Mouse (Mus musculus): ENCODE data around the gene Tmem53. TPM values are rescaled to one million over a fixed set of nuclear protein-coding genes. Genes with fewer than 3 reads are reported as not detected.

Tmem53 gene
- polyA plus RNA-seq, 1 experiment from 2014 or later = 19.9 TPM

- H3K27me3 ChIP-seq (ENCODE audit: insufficient read depth, low read length) = peaks cover 6% of the 10 kb centered on the region; the same call in 1 of the 2 replicates
- H3K9me3 ChIP-seq (ENCODE audit: low read length) = no peaks in the 10 kb centered on the region
- H3K27ac ChIP-seq (ENCODE audit: low read length) = peak overlapping the region; percentile 94
- H3K4me2 ChIP-seq (replicated peaks; ENCODE audit: low read depth, low read length) = peak overlapping the region; percentile 80
- H3K4me3 ChIP-seq (ENCODE audit: low read length) = peak overlapping the region; percentile 68
- peak; percentile 98 for ATAC-seq (ENCODE audit: low FRiP score, low TSS enrichment)
- H3K4me1 ChIP-seq (ENCODE audit: insufficient read depth, low read length) = peaks cover 24% of the 10 kb centered on the region
- H3K9ac ChIP-seq (replicated peaks; ENCODE audit: low read length) = peak overlapping the region; percentile 80
- H3K36me3 ChIP-seq (ENCODE audit: insufficient read depth, low read length) = peaks cover 24% of the 10 kb centered on the region
- under 1% methylated on average over 63 of the region's 80 CpGs for WGBS
Observed at GRCm38 (mm10) chr4:117288927-117289801, 37.4 kb downstream of the Tmem53 start.

DNA sequence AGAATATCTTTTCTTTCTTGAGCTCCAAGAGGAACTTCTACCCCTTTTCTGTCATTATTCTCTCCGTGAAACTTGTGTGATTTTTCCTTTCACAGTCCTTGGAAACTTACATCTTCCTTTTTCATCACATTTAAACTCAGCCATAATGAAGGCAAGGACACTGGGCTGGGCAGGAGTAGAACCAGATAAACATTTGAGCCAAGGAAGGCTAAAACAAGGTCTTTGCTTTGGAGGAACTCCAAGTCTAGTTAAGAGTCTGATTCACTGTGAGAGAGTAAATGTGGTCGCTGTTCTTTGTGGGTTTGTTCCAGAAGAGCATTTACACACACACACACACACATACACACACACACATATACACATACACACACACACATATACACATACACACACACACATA is 39.9 kb downstream of the Tmem53 start:
- peaks cover 20% of the 10 kb centered on the region for H3K27me3 ChIP-seq (ENCODE audit: insufficient read depth, low read length)
- H3K4me3 ChIP-seq (ENCODE audit: low read length) = no peak overlapping the region
- H3K27ac ChIP-seq (ENCODE audit: low read length) = no peak overlapping the region
- no peak for ATAC-seq (ENCODE audit: low FRiP score, low TSS enrichment)
- peaks cover 14% of the 10 kb centered on the region for H3K4me1 ChIP-seq (ENCODE audit: insufficient read depth, low read length)
- H3K36me3 ChIP-seq (ENCODE audit: insufficient read depth, low read length) = peaks cover 4% of the 10 kb centered on the region
- no peak overlapping the region for H3K9ac ChIP-seq (replicated peaks; ENCODE audit: low read length)
- no peak overlapping the region for H3K4me2 ChIP-seq (replicated peaks; ENCODE audit: low read depth, low read length)
- no peaks in the 10 kb centered on the region for H3K9me3 ChIP-seq (ENCODE audit: low read length)
- 83% methylated on average over 2 of the region's 2 CpGs for WGBS

DNA sequence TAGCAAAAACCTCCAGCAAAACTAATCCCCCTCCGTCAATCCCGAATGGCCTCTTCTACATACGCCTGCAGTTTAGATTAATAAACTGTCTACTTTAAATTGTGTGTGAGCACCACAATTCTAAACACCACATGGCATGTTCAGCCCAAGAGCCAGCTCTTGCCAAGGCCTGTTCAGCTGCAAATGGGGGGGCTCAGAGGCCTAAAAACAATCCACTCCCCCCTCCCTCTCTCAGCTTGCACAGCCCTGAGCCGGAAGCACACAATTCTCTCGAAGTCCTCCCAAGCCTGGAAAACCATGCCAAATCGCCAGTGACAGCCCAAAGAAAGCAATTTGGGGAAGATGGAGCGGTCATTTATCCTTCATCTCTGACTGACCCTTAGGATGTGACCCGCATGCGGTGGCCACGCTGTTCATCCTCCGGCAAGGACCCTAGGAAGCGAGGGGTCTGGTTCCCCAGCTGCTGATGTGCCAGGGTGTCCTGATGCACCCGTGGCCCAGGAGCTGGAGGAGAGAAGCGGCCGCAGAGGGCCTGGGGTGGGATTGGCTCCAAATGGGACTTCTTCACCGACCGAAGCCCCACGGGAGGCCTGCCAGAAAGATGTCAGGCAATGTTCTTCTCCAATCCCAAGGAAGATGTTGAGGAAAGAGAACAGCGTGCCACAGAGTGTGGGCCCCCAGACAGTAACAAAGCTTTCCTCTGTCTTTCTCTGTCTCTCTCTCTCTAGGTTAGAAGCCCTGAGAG is 45.3 kb downstream of the Tmem53 start:
- Histone ChIP-seq H3K4me2 (replicated peaks; ENCODE audit: low read depth, low read length) (no peak overlapping the region), H3K36me3 (ENCODE audit: insufficient read depth, low read length) (no peaks in the 10 kb centered on the region), H3K4me1 (ENCODE audit: insufficient read depth, low read length) (peaks cover 12% of the 10 kb centered on the region), H3K9ac (replicated peaks; ENCODE audit: low read length) (no peak overlapping the region), H3K4me3 (ENCODE audit: low read length) (no peak overlapping the region), H3K9me3 (ENCODE audit: low read length) (no peaks in the 10 kb centered on the region), H3K27ac (ENCODE audit: low read length) (no peak overlapping the region), H3K27me3 (ENCODE audit: insufficient read depth, low read length) (peaks cover 55% of the 10 kb centered on the region)
- no peak for ATAC-seq (ENCODE audit: low FRiP score, low TSS enrichment)
- WGBS = 70% methylated on average over 19 of the region's 19 CpGs

GRCm38 (mm10) chr4:117297819-117298218 is 46.1 kb downstream of the Tmem53 start:
- peaks cover 17% of the 10 kb centered on the region for H3K4me1 ChIP-seq (ENCODE audit: insufficient read depth, low read length)
- no peak overlapping the region for H3K4me3 ChIP-seq (ENCODE audit: low read length)
- no peak overlapping the region for H3K4me2 ChIP-seq (replicated peaks; ENCODE audit: low read depth, low read length)
- no peak for ATAC-seq (ENCODE audit: low FRiP score, low TSS enrichment)
- H3K9me3 ChIP-seq (ENCODE audit: low read length) = no peaks in the 10 kb centered on the region
- peaks cover 61% of the 10 kb centered on the region for H3K27me3 ChIP-seq (ENCODE audit: insufficient read depth, low read length)
- no peak overlapping the region for H3K9ac ChIP-seq (replicated peaks; ENCODE audit: low read length)
- no peaks in the 10 kb centered on the region for H3K36me3 ChIP-seq (ENCODE audit: insufficient read depth, low read length)
- H3K27ac ChIP-seq (ENCODE audit: low read length) = no peak overlapping the region
- 39% methylated on average over 9 of the region's 9 CpGs for WGBS

DNA sequence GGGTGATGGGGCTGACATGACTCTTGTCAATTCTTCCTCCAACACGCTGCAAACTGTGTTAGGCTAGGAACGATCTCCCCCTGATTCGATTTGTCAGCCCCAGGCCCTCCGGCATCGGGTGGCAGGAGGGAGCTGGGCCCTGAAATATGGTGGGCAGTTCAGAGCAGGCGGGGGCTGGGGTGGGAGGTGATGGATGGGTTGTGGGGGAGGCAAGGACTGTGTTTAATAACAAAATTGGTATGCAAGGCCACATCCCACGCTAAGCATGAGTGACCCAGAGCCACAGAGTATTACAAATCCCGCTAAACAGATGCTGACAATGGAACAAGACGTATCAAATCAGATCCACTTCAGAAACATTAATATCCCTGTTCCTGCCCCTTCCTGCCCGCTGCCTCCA is 48.2 kb downstream of the Tmem53 start:
- Histone ChIP-seq H3K36me3 (ENCODE audit: insufficient read depth, low read length) (no peaks in the 10 kb centered on the region), H3K4me3 (ENCODE audit: low read length) (no peak overlapping the region), H3K27me3 (ENCODE audit: insufficient read depth, low read length) (peaks cover 76% of the 10 kb centered on the region), H3K4me2 (replicated peaks; ENCODE audit: low read depth, low read length) (no peak overlapping the region), H3K4me1 (ENCODE audit: insufficient read depth, low read length) (peaks cover 33% of the 10 kb centered on the region), H3K9me3 (ENCODE audit: low read length) (no peaks in the 10 kb centered on the region), H3K9ac (replicated peaks; ENCODE audit: low read length) (no peak overlapping the region), H3K27ac (ENCODE audit: low read length) (no peak overlapping the region)
- 26% methylated on average over 10 of the region's 10 CpGs for WGBS
- no peak for ATAC-seq (ENCODE audit: low FRiP score, low TSS enrichment)

- Histone ChIP-seq H3K27ac (ENCODE audit: low read length) (no peak overlapping the region), H3K36me3 (ENCODE audit: insufficient read depth, low read length) (no peaks in the 10 kb centered on the region), H3K9me3 (ENCODE audit: low read length) (no peaks in the 10 kb centered on the region), H3K4me1 (ENCODE audit: insufficient read depth, low read length) (peaks cover 37% of the 10 kb centered on the region), H3K4me2 (replicated peaks; ENCODE audit: low read depth, low read length) (no peak overlapping the region), H3K27me3 (ENCODE audit: insufficient read depth, low read length) (peaks cover 84% of the 10 kb centered on the region), H3K9ac (replicated peaks; ENCODE audit: low read length) (no peak overlapping the region), H3K4me3 (ENCODE audit: low read length) (no peak overlapping the region)
- 7% methylated on average over 14 of the region's 14 CpGs for WGBS
- peak; percentile 72 for ATAC-seq (ENCODE audit: low FRiP score, low TSS enrichment)
Observed at GRCm38 (mm10) chr4:117302027-117302806, 50.5 kb downstream of the Tmem53 start.

GRCm38 (mm10) chr4:117303581-117304238 is 52.0 kb downstream of the Tmem53 start:
- peaks cover 83% of the 10 kb centered on the region for H3K27me3 ChIP-seq (ENCODE audit: insufficient read depth, low read length)
- no peak overlapping the region for H3K27ac ChIP-seq (ENCODE audit: low read length)
- H3K9me3 ChIP-seq (ENCODE audit: low read length) = no peaks in the 10 kb centered on the region
- no peak for ATAC-seq (ENCODE audit: low FRiP score, low TSS enrichment)
- H3K4me3 ChIP-seq (ENCODE audit: low read length) = peak overlapping the region; percentile 44
- peak overlapping the region; percentile 60 for H3K4me2 ChIP-seq (replicated peaks; ENCODE audit: low read depth, low read length)
- peaks cover 37% of the 10 kb centered on the region for H3K4me1 ChIP-seq (ENCODE audit: insufficient read depth, low read length)
- H3K9ac ChIP-seq (replicated peaks; ENCODE audit: low read length) = peak overlapping the region; percentile 51
- H3K36me3 ChIP-seq (ENCODE audit: insufficient read depth, low read length) = no peaks in the 10 kb centered on the region
- 8% methylated on average over 30 of the region's 30 CpGs for WGBS

DNA sequence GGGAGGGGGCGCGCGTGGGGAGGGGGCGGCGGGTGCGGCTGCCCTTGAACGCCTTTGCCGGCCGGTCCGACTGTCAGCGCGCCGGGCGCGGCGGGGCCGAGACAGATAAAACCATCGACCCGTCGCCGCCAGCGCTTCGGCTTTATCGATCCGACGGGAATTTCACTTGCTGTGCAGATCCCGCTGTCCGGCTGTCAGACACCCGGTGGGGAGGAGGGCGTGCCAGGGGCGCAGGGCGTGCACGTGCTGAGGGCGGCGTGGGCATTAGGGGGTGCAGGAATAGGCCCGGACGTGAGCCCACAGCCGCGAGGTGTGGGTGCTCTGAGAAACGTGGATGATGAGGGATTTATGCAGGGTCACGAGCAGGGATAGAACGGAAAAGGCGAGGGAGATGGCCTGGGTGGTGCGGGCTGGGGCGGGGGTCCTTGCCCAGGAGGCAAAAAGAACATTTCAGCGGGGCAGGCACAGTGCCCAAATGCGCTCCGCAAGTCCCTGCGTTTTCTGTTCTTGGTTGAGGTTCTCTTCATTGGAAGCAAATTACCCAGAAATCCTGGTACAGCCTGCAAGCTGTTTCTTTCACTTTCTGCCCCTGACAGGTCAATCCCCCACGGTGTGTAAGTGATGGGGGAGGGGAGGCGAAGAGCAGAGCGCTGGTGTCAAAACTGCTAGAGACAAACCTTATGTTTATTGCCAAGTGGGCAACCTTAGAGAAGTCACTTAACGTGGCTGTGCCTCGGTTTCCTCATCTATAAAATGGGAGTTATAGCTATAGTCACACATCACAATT is 52.7 kb downstream of the Tmem53 start:
- Histone ChIP-seq H3K4me2 (replicated peaks; ENCODE audit: low read depth, low read length) (peak overlapping the region; percentile 60), H3K27ac (ENCODE audit: low read length) (no peak overlapping the region), H3K36me3 (ENCODE audit: insufficient read depth, low read length) (no peaks in the 10 kb centered on the region), H3K27me3 (ENCODE audit: insufficient read depth, low read length) (peaks cover 81% of the 10 kb centered on the region), H3K4me1 (ENCODE audit: insufficient read depth, low read length) (peaks cover 37% of the 10 kb centered on the region), H3K9ac (replicated peaks; ENCODE audit: low read length) (peak overlapping the region; percentile 51), H3K9me3 (ENCODE audit: low read length) (peaks cover 4% of the 10 kb centered on the region; the same call in 1 of the 2 replicates), H3K4me3 (ENCODE audit: low read length) (peak overlapping the region; percentile 44)
- WGBS = 3% methylated on average over 54 of the region's 54 CpGs
- no peak for ATAC-seq (ENCODE audit: low FRiP score, low TSS enrichment)
